Mouse (Mus musculus): ENCODE measurements at regions not wholly inside any gene's neighbourhood (a gene's known extent, or its start where the extent isn't known, plus 50 kb on each side); places are given as distances from the start of the nearest gene placed in this dataset.
A peak's percentile ranks its signal among the peaks of the same experiment; 100 is the strongest.

GRCm38 (mm10) chr6:31159240-31159639, 200.4 kb upstream of the Klf14 start:
- 26% methylated on average over 8 of the region's 8 CpGs for WGBS
- H3K36me3 ChIP-seq (ENCODE audit: control insufficient read depth, insufficient read depth, low read length) = no peaks in the 10 kb centered on the region
- H3K9me3 ChIP-seq (ENCODE audit: control insufficient read depth, low read length) = no peaks in the 10 kb centered on the region
- peak overlapping the region; percentile 9; the same call in 1 of the 2 replicates for H3K4me3 ChIP-seq (ENCODE audit: low read length)
- 0 out of 2 replicates have a peak, but pooled peaks have one; percentile 55 for ATAC-seq (ENCODE audit: low FRiP score, low TSS enrichment)
- no peak overlapping the region for H3K27ac ChIP-seq (ENCODE audit: low read depth, low read length)
- H3K9ac ChIP-seq (ENCODE audit: low read depth, low read length) = no peak overlapping the region
- H3K27me3 ChIP-seq (ENCODE audit: control insufficient read depth, insufficient read depth, low read length) = no peaks in the 10 kb centered on the region
- H3K4me1 ChIP-seq (ENCODE audit: control insufficient read depth, insufficient read depth, low read length) = no peaks in the 10 kb centered on the region
- H3K4me2 ChIP-seq (replicated peaks; ENCODE audit: low read depth, low read length) = no peak overlapping the region; the same call in 1 of the 2 replicates

GRCm38 (mm10) chr6:31159935-31160670, 201.2 kb upstream of the Klf14 start:
- ATAC-seq (ENCODE audit: low FRiP score, low TSS enrichment) = no peak
- Histone ChIP-seq H3K27ac (ENCODE audit: low read depth, low read length) (no peak overlapping the region), H3K4me3 (ENCODE audit: low read length) (no peak overlapping the region), H3K9me3 (ENCODE audit: control insufficient read depth, low read length) (no peaks in the 10 kb centered on the region), H3K4me2 (replicated peaks; ENCODE audit: low read depth, low read length) (no peak overlapping the region), H3K9ac (ENCODE audit: low read depth, low read length) (no peak overlapping the region), H3K27me3 (ENCODE audit: control insufficient read depth, insufficient read depth, low read length) (no peaks in the 10 kb centered on the region), H3K4me1 (ENCODE audit: control insufficient read depth, insufficient read depth, low read length) (no peaks in the 10 kb centered on the region), H3K36me3 (ENCODE audit: control insufficient read depth, insufficient read depth, low read length) (no peaks in the 10 kb centered on the region)
- WGBS = 55% methylated on average over 16 of the region's 16 CpGs

GRCm38 (mm10) chr6:31161445-31162340, 202.8 kb upstream of the Klf14 start:
- Histone ChIP-seq H3K9me3 (ENCODE audit: control insufficient read depth, low read length) (no peaks in the 10 kb centered on the region), H3K27me3 (ENCODE audit: control insufficient read depth, insufficient read depth, low read length) (no peaks in the 10 kb centered on the region), H3K9ac (ENCODE audit: low read depth, low read length) (no peak overlapping the region), H3K4me2 (replicated peaks; ENCODE audit: low read depth, low read length) (no peak overlapping the region), H3K4me3 (ENCODE audit: low read length) (no peak overlapping the region), H3K36me3 (ENCODE audit: control insufficient read depth, insufficient read depth, low read length) (no peaks in the 10 kb centered on the region), H3K4me1 (ENCODE audit: control insufficient read depth, insufficient read depth, low read length) (no peaks in the 10 kb centered on the region), H3K27ac (ENCODE audit: low read depth, low read length) (no peak overlapping the region)
- no peak for ATAC-seq (ENCODE audit: low FRiP score, low TSS enrichment)
- 83% methylated on average over 22 of the region's 22 CpGs for WGBS

GRCm38 (mm10) chr6:31165011-31165410, 206.1 kb upstream of the Klf14 start:
- WGBS = 55% methylated on average over 6 of the region's 6 CpGs
- Histone ChIP-seq H3K27me3 (ENCODE audit: control insufficient read depth, insufficient read depth, low read length) (no peaks in the 10 kb centered on the region), H3K4me1 (ENCODE audit: control insufficient read depth, insufficient read depth, low read length) (no peaks in the 10 kb centered on the region), H3K9ac (ENCODE audit: low read depth, low read length) (no peak overlapping the region), H3K4me2 (replicated peaks; ENCODE audit: low read depth, low read length) (no peak overlapping the region), H3K27ac (ENCODE audit: low read depth, low read length) (no peak overlapping the region), H3K36me3 (ENCODE audit: control insufficient read depth, insufficient read depth, low read length) (no peaks in the 10 kb centered on the region), H3K4me3 (ENCODE audit: low read length) (no peak overlapping the region), H3K9me3 (ENCODE audit: control insufficient read depth, low read length) (no peaks in the 10 kb centered on the region)
- no peak for ATAC-seq (ENCODE audit: low FRiP score, low TSS enrichment)

GRCm38 (mm10) chr6:31166347-31166746, 207.5 kb upstream of the Klf14 start:
- no peak for ATAC-seq (ENCODE audit: low FRiP score, low TSS enrichment)
- Histone ChIP-seq H3K27me3 (ENCODE audit: control insufficient read depth, insufficient read depth, low read length) (no peaks in the 10 kb centered on the region), H3K9ac (ENCODE audit: low read depth, low read length) (no peak overlapping the region), H3K27ac (ENCODE audit: low read depth, low read length) (no peak overlapping the region), H3K4me3 (ENCODE audit: low read length) (no peak overlapping the region), H3K9me3 (ENCODE audit: control insufficient read depth, low read length) (no peaks in the 10 kb centered on the region), H3K4me1 (ENCODE audit: control insufficient read depth, insufficient read depth, low read length) (no peaks in the 10 kb centered on the region), H3K4me2 (replicated peaks; ENCODE audit: low read depth, low read length) (no peak overlapping the region), H3K36me3 (ENCODE audit: control insufficient read depth, insufficient read depth, low read length) (no peaks in the 10 kb centered on the region)
- WGBS = 65% methylated on average over 8 of the region's 8 CpGs

GRCm38 (mm10) chr6:31167732-31168131, 208.9 kb upstream of the Klf14 start:
- H3K36me3 ChIP-seq (ENCODE audit: control insufficient read depth, insufficient read depth, low read length) = no peaks in the 10 kb centered on the region
- no peak overlapping the region for H3K27ac ChIP-seq (ENCODE audit: low read depth, low read length)
- H3K4me1 ChIP-seq (ENCODE audit: control insufficient read depth, insufficient read depth, low read length) = no peaks in the 10 kb centered on the region
- no peak overlapping the region for H3K9ac ChIP-seq (ENCODE audit: low read depth, low read length)
- 87% methylated on average over 5 of the region's 5 CpGs for WGBS
- no peak overlapping the region for H3K4me3 ChIP-seq (ENCODE audit: low read length)
- no peaks in the 10 kb centered on the region for H3K9me3 ChIP-seq (ENCODE audit: control insufficient read depth, low read length)
- no peak overlapping the region for H3K4me2 ChIP-seq (replicated peaks; ENCODE audit: low read depth, low read length)
- no peak for ATAC-seq (ENCODE audit: low FRiP score, low TSS enrichment)
- no peaks in the 10 kb centered on the region for H3K27me3 ChIP-seq (ENCODE audit: control insufficient read depth, insufficient read depth, low read length)

GRCm38 (mm10) chr6:31168730-31169129, 209.9 kb upstream of the Klf14 start:
- Histone ChIP-seq H3K36me3 (ENCODE audit: control insufficient read depth, insufficient read depth, low read length) (no peaks in the 10 kb centered on the region), H3K9ac (ENCODE audit: low read depth, low read length) (no peak overlapping the region), H3K9me3 (ENCODE audit: control insufficient read depth, low read length) (no peaks in the 10 kb centered on the region), H3K27ac (ENCODE audit: low read depth, low read length) (no peak overlapping the region), H3K4me1 (ENCODE audit: control insufficient read depth, insufficient read depth, low read length) (no peaks in the 10 kb centered on the region), H3K4me2 (replicated peaks; ENCODE audit: low read depth, low read length) (no peak overlapping the region), H3K27me3 (ENCODE audit: control insufficient read depth, insufficient read depth, low read length) (no peaks in the 10 kb centered on the region), H3K4me3 (ENCODE audit: low read length) (no peak overlapping the region)
- no peak for ATAC-seq (ENCODE audit: low FRiP score, low TSS enrichment)
- WGBS = 84% methylated on average over 3 of the region's 3 CpGs

- Histone ChIP-seq H3K9ac (ENCODE audit: low read depth, low read length) (no peak overlapping the region), H3K36me3 (ENCODE audit: control insufficient read depth, insufficient read depth, low read length) (no peaks in the 10 kb centered on the region), H3K4me1 (ENCODE audit: control insufficient read depth, insufficient read depth, low read length) (no peaks in the 10 kb centered on the region), H3K27ac (ENCODE audit: low read depth, low read length) (no peak overlapping the region), H3K27me3 (ENCODE audit: control insufficient read depth, insufficient read depth, low read length) (no peaks in the 10 kb centered on the region), H3K4me3 (ENCODE audit: low read length) (no peak overlapping the region), H3K4me2 (replicated peaks; ENCODE audit: low read depth, low read length) (no peak overlapping the region), H3K9me3 (ENCODE audit: control insufficient read depth, low read length) (no peaks in the 10 kb centered on the region)
- ATAC-seq (ENCODE audit: low FRiP score, low TSS enrichment) = no peak
- 81% methylated on average over 9 of the region's 9 CpGs for WGBS
These were observed 210.5 kb upstream of the Klf14 start for GRCm38 (mm10) chr6:31169343-31169742.
